Mouse (Mus musculus): ENCODE results near the gene 5530400C23Rik. TPM values are rescaled to one million over a fixed set of nuclear protein-coding genes. Genes with fewer than 3 reads are reported as not detected.
"Not testable (repeated sequence)": the region's sequence is repeated elsewhere in the genome, so short reads cannot be mapped to it uniquely, and the experiment has no call there.

The 5530400C23Rik gene
- total RNA-seq (2022), result not detected

- DNase-seq (ENCODE audit: low spot score in 2 of 2), result not testable (repeated sequence)
Observed at GRCm38 (mm10) chr6:133291916-133292315, at the start of gene 5530400C23Rik. 5530400C23Rik (plus strand) TSS chr6:133292216.

- DNase-seq (ENCODE audit: low spot score in 2 of 2), result no peak
Observed at GRCm38 (mm10) chr6:133305952-133306715, 14.1 kb downstream of the 5530400C23Rik start.

GRCm38 (mm10) chr6:133313896-133314295 lies 21.9 kb downstream of the 5530400C23Rik start:
- not testable (repeated sequence) for DNase-seq (ENCODE audit: low spot score in 2 of 2)

- no peak for DNase-seq (ENCODE audit: low spot score in 2 of 2)
Observed at GRCm38 (mm10) chr6:133338535-133338934, 46.5 kb downstream of the 5530400C23Rik start.

GRCm38 (mm10) chr6:133341731-133342130 lies 49.7 kb downstream of the 5530400C23Rik start:
- DNase-seq (ENCODE audit: low spot score in 2 of 2), result not testable (repeated sequence)

Other genes starting within 250 kb of the 5530400C23Rik start
- gene Tas2r140, start 236.4 kb upstream of the 5530400C23Rik start, total RNA-seq (2022), result not detected
- 100 to 1,000 TPM; 133 to 162 (median 145) TPM for gene Smim10l1, start 187.3 kb upstream of the 5530400C23Rik start, total RNA-seq (2022)

Measured in gastrocnemius, adult 8-10 months (tissue).